Mouse (Mus musculus) mesoderm, embryonic 11.5 days (tissue): ENCODE measurements at regions not wholly inside any gene's neighbourhood (a gene's known extent, or its start where the extent isn't known, plus 50 kb on each side); places are given as distances from the start of the nearest gene placed in this dataset.

Experiments
- DNase-seq: peaks from one replicate; pipeline ENCODE4 v3.0.0-alpha.2; 2012; ENCODE audit warnings: low read depth, low spot score

DNA sequence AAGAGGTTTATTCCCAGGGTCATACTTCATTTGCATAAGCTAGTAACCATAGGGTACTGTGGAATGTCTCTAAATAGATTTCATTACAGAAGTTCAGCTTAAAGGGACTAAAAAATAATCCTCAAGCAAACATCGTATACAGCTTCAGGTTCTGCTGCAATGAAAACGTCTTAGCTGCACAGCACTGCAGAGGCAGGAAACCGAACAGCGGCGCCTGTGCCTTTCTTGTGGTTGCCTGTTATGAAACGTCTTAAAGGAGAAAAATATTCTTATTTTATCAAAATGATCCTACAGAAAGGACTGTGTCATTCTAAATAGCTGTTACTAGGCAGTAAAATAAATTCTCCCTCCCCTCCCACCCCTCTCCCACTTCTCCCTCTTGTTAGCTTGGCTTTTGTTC lies 226.0 kb upstream of the Fam241a start:
- DNase-seq: no peak

GRCm38 (mm10) chr3:128120647-128121440 lies 224.7 kb upstream of the Fam241a start:
- DNase-seq: no peak

DNA sequence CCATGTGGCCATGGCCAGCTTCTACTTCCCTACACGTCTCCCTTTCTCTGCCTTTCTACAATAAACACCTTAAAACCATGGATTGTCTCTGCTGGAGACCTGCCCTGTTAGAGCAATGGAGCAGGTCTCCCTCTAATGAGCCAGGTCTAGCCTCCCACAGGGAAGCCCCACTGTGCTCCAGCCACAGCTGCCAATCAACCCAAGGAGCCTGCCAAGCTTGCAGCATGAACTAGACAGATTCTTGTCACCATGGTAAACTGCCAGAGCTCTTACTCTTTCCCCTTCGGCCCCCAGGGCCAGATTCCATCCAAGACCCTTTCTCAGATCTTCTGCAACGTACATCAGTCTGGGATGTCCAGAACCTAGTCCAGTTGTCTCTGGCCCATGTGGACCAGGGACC lies 217.1 kb upstream of the Fam241a start:
- DNase-seq: no peak

DNA sequence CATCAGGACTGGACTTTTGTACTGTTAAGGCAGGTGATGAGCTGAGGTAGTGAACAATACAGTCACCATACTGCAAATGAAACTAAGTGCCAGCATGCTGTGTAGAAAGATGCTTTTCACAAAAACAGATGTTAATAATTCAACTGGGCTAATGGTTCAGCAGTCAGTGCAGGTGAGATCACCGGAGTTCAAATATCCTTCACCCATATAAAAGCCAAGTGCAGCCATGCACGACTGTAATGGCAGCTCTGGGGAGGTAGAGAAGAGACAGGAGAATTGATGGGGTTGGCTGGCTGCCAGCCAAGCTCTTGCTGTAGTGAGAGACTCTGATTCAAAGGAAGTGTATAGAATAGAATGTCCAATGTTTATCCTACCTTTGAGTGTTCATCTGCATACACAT lies 214.3 kb upstream of the Fam241a start:
- DNase-seq: peak; percentile 28

GRCm38 (mm10) chr3:128104516-128104915 lies 208.4 kb upstream of the Fam241a start:
- no peak for DNase-seq

- no peak for DNase-seq
These were observed 196.9 kb upstream of the Fam241a start for GRCm38 (mm10) chr3:128093046-128093445.

- DNase-seq: peak; percentile 65
These were observed 192.1 kb upstream of the Fam241a start for GRCm38 (mm10) chr3:128088207-128088606.

- no peak for DNase-seq
These were observed 191.0 kb upstream of the Fam241a start for GRCm38 (mm10) chr3:128087163-128087562.

- DNase-seq: no peak
These were observed 186.3 kb upstream of the Fam241a start for GRCm38 (mm10) chr3:128082463-128082862.

- no peak for DNase-seq
These were observed 185.3 kb upstream of the Fam241a start for GRCm38 (mm10) chr3:128081430-128081829.

- DNase-seq: no peak
These were observed 171.7 kb upstream of the Fam241a start for GRCm38 (mm10) chr3:128067861-128068260.

DNA sequence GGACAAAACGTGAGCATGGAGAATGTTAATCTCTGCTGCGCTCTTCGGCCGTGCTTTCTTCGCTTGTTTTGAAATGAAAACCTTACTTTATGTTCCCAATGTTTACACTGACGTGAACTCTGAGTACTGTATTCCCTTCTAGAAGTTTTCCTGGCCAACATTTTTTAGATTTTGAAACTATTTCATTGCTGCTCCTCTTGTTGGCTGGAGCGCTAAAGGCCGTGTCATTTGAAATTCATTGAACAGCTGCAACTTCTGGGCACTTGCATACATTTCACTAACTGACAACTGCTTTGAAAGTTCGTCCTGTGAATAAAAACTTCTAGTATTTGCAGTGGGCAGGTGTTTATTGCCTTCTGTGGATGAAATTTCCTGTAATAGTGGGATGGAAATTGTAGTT lies 157.9 kb upstream of the Fam241a start:
- no peak for DNase-seq

GRCm38 (mm10) chr3:128043709-128044108 lies 147.6 kb upstream of the Fam241a start:
- no peak for DNase-seq

GRCm38 (mm10) chr3:128040407-128041115 lies 144.4 kb upstream of the Fam241a start:
- peak; percentile 52 for DNase-seq

DNA sequence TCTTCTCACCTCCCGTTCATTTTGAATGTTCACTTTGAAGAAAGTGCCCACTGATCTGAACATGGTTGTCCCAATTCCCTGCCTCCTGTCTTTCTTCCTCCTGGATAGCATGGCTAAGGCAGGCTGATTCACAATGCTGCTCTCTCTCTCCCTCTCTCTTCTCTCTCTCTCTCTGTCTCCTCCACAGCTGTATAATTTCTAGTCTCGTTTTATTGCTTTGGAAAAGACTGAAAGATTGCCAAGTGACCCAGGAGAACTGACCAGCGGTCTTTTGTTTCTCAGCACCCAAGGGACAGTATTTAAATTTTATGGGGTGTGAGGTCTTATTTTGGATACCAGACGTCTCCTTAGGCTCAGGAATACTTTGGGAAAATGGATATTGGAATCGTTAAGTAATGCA lies 143.1 kb upstream of the Fam241a start:
- no peak for DNase-seq

DNA sequence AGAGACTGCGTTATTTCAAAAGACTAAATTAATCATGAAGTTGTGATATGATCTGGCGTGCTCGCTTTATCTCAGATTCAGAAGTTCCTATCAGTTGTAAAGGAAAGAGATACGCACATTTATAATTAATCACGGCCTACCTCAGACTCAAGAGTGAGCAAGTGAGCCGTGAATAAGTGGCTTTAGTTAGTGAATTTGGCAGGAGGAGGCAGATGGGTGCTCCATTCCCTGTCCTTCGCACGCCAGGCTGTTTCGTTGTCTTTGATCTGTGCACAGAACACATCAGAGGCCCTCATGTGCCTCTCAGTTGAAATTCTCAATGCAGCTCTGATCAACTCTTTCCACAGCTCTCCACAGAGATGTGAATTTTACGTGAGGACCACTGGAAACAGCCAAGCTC lies 140.4 kb upstream of the Fam241a start:
- no peak for DNase-seq

GRCm38 (mm10) chr3:128030352-128030751 lies 134.2 kb upstream of the Fam241a start:
- no peak for DNase-seq

- DNase-seq: no peak
These were observed 133.4 kb upstream of the Fam241a start for GRCm38 (mm10) chr3:128029565-128029915.

- no peak for DNase-seq
These were observed 132.9 kb upstream of the Fam241a start for GRCm38 (mm10) chr3:128028856-128029564.

- DNase-seq: no peak
These were observed 128.7 kb upstream of the Fam241a start for GRCm38 (mm10) chr3:128024856-128025255.

DNA sequence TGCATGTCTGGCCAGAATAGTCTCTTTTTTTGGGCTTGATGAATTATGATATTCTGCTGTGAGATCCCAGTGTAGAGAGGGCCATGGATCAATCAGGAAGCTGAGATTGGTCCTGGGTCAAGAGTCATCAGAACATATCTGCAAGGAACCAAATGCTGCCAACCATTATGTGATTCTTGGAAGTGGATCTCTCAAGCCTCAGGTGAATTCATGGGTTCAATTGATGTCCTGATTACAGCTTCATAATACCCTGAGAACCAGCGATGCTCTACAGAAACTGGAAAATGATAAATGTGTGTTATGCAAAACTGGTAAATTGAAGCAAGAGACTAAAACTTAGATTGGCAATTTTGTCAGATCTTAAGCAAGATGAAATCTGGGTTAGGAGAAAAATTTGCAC lies 118.8 kb upstream of the Fam241a start:
- no peak for DNase-seq

DNA sequence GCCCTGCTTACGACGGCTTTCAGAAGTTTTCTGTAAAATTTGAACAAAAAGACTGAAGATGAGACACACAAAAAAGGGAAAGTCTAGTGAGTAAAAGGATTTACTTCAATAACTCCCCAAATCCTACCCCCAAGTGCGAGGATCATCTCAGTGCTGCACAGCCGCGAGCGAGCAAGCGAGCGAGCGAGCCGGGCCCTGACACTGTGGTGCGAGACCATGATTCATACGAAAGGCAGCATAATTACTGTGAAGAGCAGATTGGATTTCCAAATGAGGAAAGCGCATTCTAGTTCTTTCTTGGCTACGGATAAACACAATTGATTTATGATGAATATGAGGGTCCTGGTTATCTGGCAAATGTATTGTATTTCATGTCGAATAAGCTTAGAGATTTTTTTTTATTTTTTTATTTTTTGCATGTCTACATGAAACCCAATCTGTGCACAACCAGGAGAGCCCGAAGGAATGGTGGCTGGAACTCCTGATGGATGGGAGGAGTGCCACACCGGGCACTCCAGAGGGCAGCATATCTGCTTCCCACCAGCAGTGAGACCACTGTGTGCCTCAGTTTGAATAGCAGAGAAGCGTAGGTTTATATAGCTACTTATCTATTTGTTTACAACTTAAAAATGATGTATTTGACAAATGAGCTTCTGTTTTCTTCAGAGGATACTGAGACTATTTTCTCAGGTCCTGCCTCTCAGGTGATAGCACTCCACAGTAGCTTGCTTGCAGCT lies 106.9 kb upstream of the Fam241a start:
- DNase-seq: no peak
